Mouse (Mus musculus): ENCODE measurements around the gene Cd22.
"Not testable (repeated sequence)": the region's sequence is repeated elsewhere in the genome, so short reads cannot be mapped to it uniquely, and the experiment has no call there.

Cd22 gene

GRCm38 (mm10) chr7:30880176-30880575, at the start of gene Cd22:
Gene Cd22 (minus strand): TSS chr7:30880342.
- DNase-seq (ENCODE audit: extremely low spot score): no peak

GRCm38 (mm10) chr7:30924581-30924980, 44.4 kb upstream of the Cd22 start, which contains the start of gene Hamp2:
Gene Hamp2 (minus strand): TSS chr7:30924681.
- not testable (repeated sequence) for DNase-seq (ENCODE audit: extremely low spot score)

GRCm38 (mm10) chr7:30924071-30924470, 43.9 kb upstream of the Cd22 start:
- DNase-seq (ENCODE audit: extremely low spot score): no peak

GRCm38 (mm10) chr7:30922490-30922889, 42.3 kb upstream of the Cd22 start:
- not testable (repeated sequence) for DNase-seq (ENCODE audit: extremely low spot score)

- DNase-seq (ENCODE audit: extremely low spot score): no peak
Measured at GRCm38 (mm10) chr7:30920217-30920616, 40.1 kb upstream of the Cd22 start.

- no peak for DNase-seq (ENCODE audit: extremely low spot score)
Measured at GRCm38 (mm10) chr7:30917219-30917618, 37.1 kb upstream of the Cd22 start.

- DNase-seq (ENCODE audit: extremely low spot score): no peak
Measured at GRCm38 (mm10) chr7:30916713-30917112, 36.6 kb upstream of the Cd22 start.

- DNase-seq (ENCODE audit: extremely low spot score): no peak
Measured at GRCm38 (mm10) chr7:30914732-30915131, 34.6 kb upstream of the Cd22 start, which contains the start of gene Mag. Gene Mag (minus strand): TSS chr7:30914873.

GRCm38 (mm10) chr7:30909773-30910172, 29.6 kb upstream of the Cd22 start:
- no peak for DNase-seq (ENCODE audit: extremely low spot score)

- no peak for DNase-seq (ENCODE audit: extremely low spot score)
Measured at GRCm38 (mm10) chr7:30908992-30909431, 28.9 kb upstream of the Cd22 start.

GRCm38 (mm10) chr7:30908277-30908991, 28.3 kb upstream of the Cd22 start:
- DNase-seq (ENCODE audit: extremely low spot score): peak; percentile 81

GRCm38 (mm10) chr7:30904042-30904441, 23.9 kb upstream of the Cd22 start:
- DNase-seq (ENCODE audit: extremely low spot score): no peak

- no peak for DNase-seq (ENCODE audit: extremely low spot score)
Measured at GRCm38 (mm10) chr7:30895217-30895616, 15.1 kb upstream of the Cd22 start.

GRCm38 (mm10) chr7:30892515-30892914, 12.4 kb upstream of the Cd22 start:
- DNase-seq (ENCODE audit: extremely low spot score): no peak

GRCm38 (mm10) chr7:30891746-30892145, 11.6 kb upstream of the Cd22 start:
- no peak for DNase-seq (ENCODE audit: extremely low spot score)

- DNase-seq (ENCODE audit: extremely low spot score): no peak
Measured at GRCm38 (mm10) chr7:30890681-30891080, 10.5 kb upstream of the Cd22 start.

GRCm38 (mm10) chr7:30888786-30889185, 8.6 kb upstream of the Cd22 start:
- no peak for DNase-seq (ENCODE audit: extremely low spot score)

GRCm38 (mm10) chr7:30887568-30888188, 7.5 kb upstream of the Cd22 start:
- DNase-seq (ENCODE audit: extremely low spot score): no peak

- no peak for DNase-seq (ENCODE audit: extremely low spot score)
Measured at GRCm38 (mm10) chr7:30886852-30887251, 6.7 kb upstream of the Cd22 start.

- no peak for DNase-seq (ENCODE audit: extremely low spot score)
Measured at GRCm38 (mm10) chr7:30884047-30884446, 3.9 kb upstream of the Cd22 start.

- no peak for DNase-seq (ENCODE audit: extremely low spot score)
Measured at GRCm38 (mm10) chr7:30881367-30881766, 1.2 kb upstream of the Cd22 start.

- DNase-seq (ENCODE audit: extremely low spot score): no peak
Measured at GRCm38 (mm10) chr7:30878950-30879349, 1.2 kb downstream of the Cd22 start.

GRCm38 (mm10) chr7:30873083-30873482, 7.1 kb downstream of the Cd22 start:
- DNase-seq (ENCODE audit: extremely low spot score): peak; percentile 60

Measured in embryo, embryonic 9.5 days (tissue).